Mouse (Mus musculus): Measurements from ENCODE around the gene Gdf15. TPM values are rescaled to one million over a fixed set of nuclear protein-coding genes. Genes with fewer than 3 reads are reported as not detected.

The Gdf15 gene
- total and polyA plus RNA-seq, 3 experiments = 0.15 to 0.63 TPM; not detected in 1

GRCm38 (mm10) chr8:70599507-70600290 is 32.6 kb downstream of the Gdf15 start:
- Histone ChIP-seq H3K79me2 (ENCODE audit: control insufficient read depth, insufficient read depth, low read length, poor library complexity) (peaks cover 4% of the 10 kb centered on the region), H3K4me1 (ENCODE audit: control insufficient read depth in 1 of 2, insufficient read depth in 2 of 2, low read length in 2 of 2) (peaks cover 0 to 4% of the 10 kb centered on the region in 2 experiments; a peak in 2 of 4 replicates), H3K9me3 (replicated peaks; ENCODE audit: insufficient read depth, low read length) (no peaks in the 10 kb centered on the region), H3K9ac (ENCODE audit: control insufficient read depth, low read depth, low read length, poor library complexity, severe bottlenecking) (no peak overlapping the region), H3K27ac (ENCODE audit: control insufficient read depth, low read depth, low read length) (no peak overlapping the region), H3K36me3 (ENCODE audit: control insufficient read depth in 1 of 2, insufficient read depth in 2 of 2, low read length in 2 of 2) (no peaks in the 10 kb centered on the region; a peak in 1 of 4 replicates), H3K4me3 (ENCODE audit: control insufficient read depth in 1 of 2, insufficient read depth in 1 of 2, low read depth in 2 of 2, low read length in 2 of 2) (no peak overlapping the region), H3K27me3 (ENCODE audit: control insufficient read depth in 1 of 2, insufficient read depth in 2 of 2, low read length in 2 of 2) (no peaks in the 10 kb centered on the region)
- no peak for TF ChIP-seq MXI1 (IDR thresholded peaks at IDR 0.05; ENCODE audit: low read depth, low read length)
- TF ChIP-seq UBTF (IDR thresholded peaks at IDR 0.05; ENCODE audit: borderline replicate concordance, insufficient read depth, low read depth, low read length) = no peak
- DNase-seq (ENCODE audit: low read depth, low spot score) = no peak

GRCm38 (mm10) chr8:70598722-70599121 is 33.5 kb downstream of the Gdf15 start:
- Histone ChIP-seq H3K4me3 (ENCODE audit: control insufficient read depth in 1 of 2, insufficient read depth in 1 of 2, low read depth in 2 of 2, low read length in 2 of 2) (no peak overlapping the region), H3K4me1 (ENCODE audit: control insufficient read depth in 1 of 2, insufficient read depth in 2 of 2, low read length in 2 of 2) (peaks cover 0 to 4% of the 10 kb centered on the region in 2 experiments; a peak in 2 of 4 replicates), H3K27ac (ENCODE audit: control insufficient read depth, low read depth, low read length) (no peak overlapping the region), H3K36me3 (ENCODE audit: control insufficient read depth in 1 of 2, insufficient read depth in 2 of 2, low read length in 2 of 2) (no peaks in the 10 kb centered on the region; a peak in 1 of 4 replicates), H3K79me2 (ENCODE audit: control insufficient read depth, insufficient read depth, low read length, poor library complexity) (peaks cover 7% of the 10 kb centered on the region), H3K9me3 (replicated peaks; ENCODE audit: insufficient read depth, low read length) (no peaks in the 10 kb centered on the region), H3K9ac (ENCODE audit: control insufficient read depth, low read depth, low read length, poor library complexity, severe bottlenecking) (no peak overlapping the region), H3K27me3 (ENCODE audit: control insufficient read depth in 1 of 2, insufficient read depth in 2 of 2, low read length in 2 of 2) (no peaks in the 10 kb centered on the region)
- no peak for DNase-seq (ENCODE audit: low read depth, low spot score)
- TF ChIP-seq POLR2AphosphoS5 (IDR thresholded peaks at IDR 0.05; ENCODE audit: borderline replicate concordance, low read depth, low read length) = no peak

- no peak for DNase-seq (ENCODE audit: low read depth, low spot score)
- no peak overlapping the region for H3K9ac ChIP-seq (ENCODE audit: control insufficient read depth, low read depth, low read length, poor library complexity, severe bottlenecking)
- H3K36me3 ChIP-seq (ENCODE audit: control insufficient read depth in 1 of 2, insufficient read depth in 2 of 2, low read length in 2 of 2) = no peaks in the 10 kb centered on the region; a peak in 1 of 4 replicates
- H3K4me1 ChIP-seq (ENCODE audit: control insufficient read depth in 1 of 2, insufficient read depth in 2 of 2, low read length in 2 of 2) = peaks cover 2 to 8% of the 10 kb centered on the region in 2 experiments; a peak in 3 of 4 replicates
- TF ChIP-seq GABPA (IDR thresholded peaks at IDR 0.05; ENCODE audit: low read depth, low read length) (no peak), RAD21 (IDR thresholded peaks at IDR 0.05; ENCODE audit: low read depth, low read length) (no peak), MEF2A (IDR thresholded peaks at IDR 0.05; ENCODE audit: extremely low read depth, insufficient replicate concordance, low read depth, low read length, poor library complexity, severe bottlenecking) (no peak), CTCF (IDR thresholded peaks at IDR 0.05 in 2 of 3, conservative IDR thresholded peaks at IDR 0.05 in 1 of 3; ENCODE audit: control insufficient read depth in 1 of 3, insufficient read depth in 1 of 3, low read depth in 2 of 3, low read length in 3 of 3, poor library complexity in 1 of 3, severe bottlenecking in 1 of 3) (no peak), MYB (IDR thresholded peaks at IDR 0.05; ENCODE audit: low read depth, low read length) (no peak), ZNF384 (IDR thresholded peaks at IDR 0.05; ENCODE audit: low read depth, low read length) (no peak), E2F4 (IDR thresholded peaks at IDR 0.05; ENCODE audit: borderline replicate concordance, low read depth, low read length) (no peak), ZC3H11A (IDR thresholded peaks at IDR 0.05; ENCODE audit: low read depth, low read length) (no peak), CHD1 (IDR thresholded peaks at IDR 0.05; ENCODE audit: low read depth, low read length) (no peak), ZKSCAN1 (IDR thresholded peaks at IDR 0.05; ENCODE audit: low read depth, low read length) (no peak), KAT2A (conservative IDR thresholded peaks at IDR 0.05; ENCODE audit: low read depth, low read length) (no peak), EP300 (IDR thresholded peaks at IDR 0.05; ENCODE audit: low read depth in 1 of 2, low read length in 2 of 2) (no peak), HCFC1 (IDR thresholded peaks at IDR 0.05; ENCODE audit: low read depth, low read length) (no peak), SIN3A (IDR thresholded peaks at IDR 0.05; ENCODE audit: low read length) (no peak), TCF12 (IDR thresholded peaks at IDR 0.05; ENCODE audit: low read depth, low read length) (no peak), RCOR1 (IDR thresholded peaks at IDR 0.05; ENCODE audit: low read depth, low read length) (no peak), MYC (IDR thresholded peaks at IDR 0.05; ENCODE audit: low read depth, low read length) (no peak)
- no peak overlapping the region for H3K27ac ChIP-seq (ENCODE audit: control insufficient read depth, low read depth, low read length)
- peaks cover 7% of the 10 kb centered on the region for H3K79me2 ChIP-seq (ENCODE audit: control insufficient read depth, insufficient read depth, low read length, poor library complexity)
- no peaks in the 10 kb centered on the region for H3K9me3 ChIP-seq (replicated peaks; ENCODE audit: insufficient read depth, low read length)
- no peaks in the 10 kb centered on the region for H3K27me3 ChIP-seq (ENCODE audit: control insufficient read depth in 1 of 2, insufficient read depth in 2 of 2, low read length in 2 of 2)
- no peak overlapping the region for H3K4me3 ChIP-seq (ENCODE audit: control insufficient read depth in 1 of 2, insufficient read depth in 1 of 2, low read depth in 2 of 2, low read length in 2 of 2)
Measured at GRCm38 (mm10) chr8:70598283-70598682, 34.0 kb downstream of the Gdf15 start.

Measured in MEL (cell line).